Mouse (Mus musculus) embryo, embryonic 10.5 days (tissue): ENCODE data around the gene Zranb1.
A peak's percentile ranks its signal among the peaks of the same experiment; 100 is the strongest.

ENCODE experiments used
- DNase-seq: peaks from one replicate; pipeline ENCODE4 v3.0.0-alpha.2; 2015; ENCODE audit warnings: low spot score

Gene Zranb1

GRCm38 (mm10) chr7:132930850-132931559 lies at the start of gene Zranb1:
Gene Zranb1, plus strand, starts transcription at chr7:132931142.
- DNase-seq, result peak; percentile 99

- peak; percentile 31 for DNase-seq
Observed at GRCm38 (mm10) chr7:132882343-132882742, 48.6 kb upstream of the Zranb1 start.

- no peak for DNase-seq
Observed at GRCm38 (mm10) chr7:132884031-132884430, 46.9 kb upstream of the Zranb1 start.

- peak; percentile 26 for DNase-seq
Observed at GRCm38 (mm10) chr7:132887019-132887804, 43.7 kb upstream of the Zranb1 start.

GRCm38 (mm10) chr7:132888052-132888451 lies 42.9 kb upstream of the Zranb1 start:
- DNase-seq, result no peak

GRCm38 (mm10) chr7:132888518-132889249 lies 42.3 kb upstream of the Zranb1 start:
- no peak for DNase-seq

- no peak for DNase-seq
Observed at GRCm38 (mm10) chr7:132889691-132890090, 41.3 kb upstream of the Zranb1 start.

- no peak for DNase-seq
Observed at GRCm38 (mm10) chr7:132890201-132890600, 40.7 kb upstream of the Zranb1 start.

GRCm38 (mm10) chr7:132891561-132892310 lies 39.2 kb upstream of the Zranb1 start:
- no peak for DNase-seq

- no peak for DNase-seq
Observed at GRCm38 (mm10) chr7:132892311-132892661, 38.7 kb upstream of the Zranb1 start.

GRCm38 (mm10) chr7:132892806-132893205 lies 38.1 kb upstream of the Zranb1 start:
- no peak for DNase-seq

- no peak for DNase-seq
Observed at GRCm38 (mm10) chr7:132893336-132893735, 37.6 kb upstream of the Zranb1 start.

- DNase-seq, result no peak
Observed at GRCm38 (mm10) chr7:132894841-132895555, 35.9 kb upstream of the Zranb1 start.

GRCm38 (mm10) chr7:132896206-132896815 lies 34.6 kb upstream of the Zranb1 start:
- DNase-seq, result no peak

- DNase-seq, result no peak
Observed at GRCm38 (mm10) chr7:132897258-132897657, 33.7 kb upstream of the Zranb1 start.

- peak; percentile 28 for DNase-seq
Observed at GRCm38 (mm10) chr7:132898234-132898633, 32.7 kb upstream of the Zranb1 start.

GRCm38 (mm10) chr7:132900826-132901531 lies 30.0 kb upstream of the Zranb1 start:
- no peak for DNase-seq

GRCm38 (mm10) chr7:132903796-132904195 lies 27.1 kb upstream of the Zranb1 start:
- no peak for DNase-seq

- no peak for DNase-seq
Observed at GRCm38 (mm10) chr7:132921971-132922370, 9.0 kb upstream of the Zranb1 start.

- no peak for DNase-seq
Observed at GRCm38 (mm10) chr7:132925227-132925626, 5.7 kb upstream of the Zranb1 start.
